In the genomic region with DNA sequence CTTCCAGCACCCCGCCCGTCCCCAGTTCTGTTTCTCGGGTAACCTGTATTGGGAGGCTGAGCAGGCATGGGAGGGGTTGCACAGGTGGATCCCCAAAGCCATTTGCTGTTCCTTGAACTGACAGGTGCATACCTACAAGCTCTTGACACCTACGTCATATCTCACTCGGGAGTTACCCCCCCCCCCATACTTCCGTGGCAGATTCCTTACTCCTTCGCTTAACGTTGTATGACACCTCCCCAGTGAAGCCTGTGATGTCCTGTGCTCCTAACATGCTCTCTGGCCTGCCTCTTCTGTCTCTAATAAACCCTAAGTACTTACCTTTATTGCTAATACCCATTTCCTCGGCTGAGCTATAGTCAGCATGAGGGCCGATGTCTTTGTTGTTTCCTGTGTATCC, we compare ENCODE assay signal across 29 mouse cellular contexts.
"Had no signal": no experiment of that assay in that cellular context is flagged by ENCODE, and none has a peak within 500 bp of the region (broad histone marks: within the 10 kb centered on the region; RNA-seq: fewer than 3 reads in every experiment).

No protein-coding gene starts in this region.

- H3K27me3 ChIP-seq: heart, embryonic 12.5 days; heart, embryonic 13.5 days; heart, embryonic 15.5 days; hindbrain, embryonic 12.5 days; hindbrain, embryonic 13.5 days; hindbrain, embryonic 15.5 days; intestine, embryonic 15.5 days; kidney, embryonic 15.5 days had no signal

- H3K36me3 ChIP-seq: hindbrain, embryonic 15.5 days; intestine, embryonic 15.5 days had no signal

- H3K27ac ChIP-seq: heart, adult 2 months; heart, embryonic 13.5 days; heart, embryonic 15.5 days; hindbrain, embryonic 10.5 days; hindbrain, embryonic 12.5 days; hindbrain, embryonic 13.5 days; hindbrain, embryonic 14.5 days; hindbrain, embryonic 15.5 days; hindbrain, postnatal 0 days; intestine, embryonic 15.5 days; kidney, embryonic 15.5 days; kidney, postnatal 0 days had no signal

- H3K9me3 ChIP-seq: heart, embryonic 12.5 days; heart, embryonic 13.5 days; heart, embryonic 15.5 days; hindbrain, embryonic 10.5 days; hindbrain, embryonic 12.5 days; hindbrain, embryonic 13.5 days; hindbrain, embryonic 15.5 days; intestine, embryonic 15.5 days; kidney, embryonic 15.5 days had no signal

- H3K4me3 ChIP-seq: heart, adult 2 months; heart, embryonic 12.5 days; heart, embryonic 13.5 days; heart, embryonic 15.5 days; hindbrain, embryonic 10.5 days; hindbrain, embryonic 12.5 days; hindbrain, embryonic 13.5 days; hindbrain, embryonic 15.5 days; intestine, embryonic 15.5 days; kidney, embryonic 15.5 days had no signal

- DNase-seq: heart, adult 2 months; heart, postnatal 10 days; heart, postnatal 14 days; heart, postnatal 36 days; heart, postnatal 4 days; kidney, adult 11 months; kidney, adult 18-20 months; kidney, adult 2 months; kidney, adult 8-10 months; kidney, adult 9 months; kidney, postnatal 10 days; kidney, postnatal 14 days; kidney, postnatal 25 days; kidney, postnatal 36 days; kidney, postnatal 4 days; layer of hippocampus, adult 9-11 months; layer of hippocampus, postnatal 36 days had no signal

- H3K4me1 ChIP-seq: hindbrain, embryonic 12.5 days had no signal
